Mouse (Mus musculus): ENCODE data around the gene Klhl29. TPM values are rescaled to one million over a fixed set of nuclear protein-coding genes. Genes with fewer than 3 reads are reported as not detected.
A peak's percentile ranks its signal among the peaks of the same experiment; 100 is the strongest.

The Klhl29 gene
- polyA plus RNA-seq, 1 experiment from 2014 or later: 2.8 TPM

DNA sequence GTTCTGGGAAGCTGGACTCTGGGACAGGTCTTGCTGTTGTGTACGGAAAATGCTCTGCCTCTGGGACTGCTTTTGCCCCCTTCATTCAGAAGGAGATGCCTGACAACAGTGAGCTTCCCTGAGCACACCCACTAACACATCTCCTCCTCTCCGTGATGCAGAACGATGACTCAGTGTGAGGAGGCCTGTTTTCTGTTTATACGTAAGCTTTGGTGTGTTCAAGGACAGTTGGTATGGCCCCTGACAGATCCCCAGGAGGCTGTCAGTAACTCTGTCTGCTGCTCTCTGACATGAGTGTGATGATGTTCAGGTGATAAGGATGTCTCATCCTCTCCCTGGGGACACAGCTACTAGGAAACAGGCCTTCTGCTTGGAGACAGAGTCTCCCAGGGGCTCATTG is 193.3 kb downstream of the Klhl29 start:
- H3K9ac ChIP-seq: no peak overlapping the region
- H3K27ac ChIP-seq (replicated peaks): no peak overlapping the region
- H3K4me1 ChIP-seq (replicated peaks): peaks cover 27% of the 10 kb centered on the region
- no peak overlapping the region for H3K4me3 ChIP-seq
- 77% methylated on average over 4 of the region's 4 CpGs for WGBS
- H3K27me3 ChIP-seq: no peaks in the 10 kb centered on the region
- H3K9me3 ChIP-seq: no peaks in the 10 kb centered on the region
- no peaks in the 10 kb centered on the region for H3K36me3 ChIP-seq
- H3K4me2 ChIP-seq: no peak overlapping the region
- 0 out of 2 replicates have a peak, but pooled peaks have one; percentile 16 for ATAC-seq (ENCODE audit: low read depth)

GRCm38 (mm10) chr12:5176716-5177341 is 198.7 kb downstream of the Klhl29 start:
- no peaks in the 10 kb centered on the region for H3K27me3 ChIP-seq
- H3K9ac ChIP-seq: no peak overlapping the region
- no peak overlapping the region for H3K4me3 ChIP-seq
- no peak overlapping the region for H3K4me2 ChIP-seq
- peaks cover 14% of the 10 kb centered on the region for H3K4me1 ChIP-seq (replicated peaks)
- H3K9me3 ChIP-seq: no peaks in the 10 kb centered on the region
- no peak for ATAC-seq (ENCODE audit: low read depth)
- no peak overlapping the region for H3K27ac ChIP-seq (replicated peaks)
- 57% methylated on average over 5 of the region's 5 CpGs for WGBS
- H3K36me3 ChIP-seq: no peaks in the 10 kb centered on the region

DNA sequence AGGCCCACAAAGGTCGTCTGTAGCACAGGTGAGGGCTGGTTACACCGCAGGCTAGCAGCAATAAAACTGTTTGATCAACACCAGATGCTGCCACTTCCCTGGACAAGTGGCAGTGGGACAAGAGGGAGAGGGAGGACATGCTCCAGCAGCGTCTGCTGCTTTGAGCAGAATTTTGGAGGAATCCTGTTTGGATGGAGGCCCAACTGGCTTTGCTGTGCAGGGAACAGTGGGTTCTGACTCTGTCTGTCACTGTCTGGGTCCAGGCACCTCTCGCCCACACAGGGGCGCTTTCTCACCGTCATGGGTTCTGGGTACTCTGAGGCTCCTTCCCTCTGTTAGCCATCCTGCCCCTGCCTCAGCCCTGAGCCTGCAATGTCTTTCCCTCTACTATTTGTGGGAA is 209.3 kb downstream of the Klhl29 start:
- H3K9me3 ChIP-seq: no peaks in the 10 kb centered on the region
- no peaks in the 10 kb centered on the region for H3K27me3 ChIP-seq
- no peak overlapping the region for H3K4me3 ChIP-seq
- H3K27ac ChIP-seq (replicated peaks): no peak overlapping the region
- peaks cover 2% of the 10 kb centered on the region; the same call in 1 of the 2 replicates for H3K4me1 ChIP-seq (replicated peaks)
- no peaks in the 10 kb centered on the region for H3K36me3 ChIP-seq
- H3K9ac ChIP-seq: no peak overlapping the region
- H3K4me2 ChIP-seq: no peak overlapping the region
- peak; percentile 54; the same call in 1 of the 2 replicates for ATAC-seq (ENCODE audit: low read depth)
- WGBS: 46% methylated on average over 6 of the region's 6 CpGs

DNA sequence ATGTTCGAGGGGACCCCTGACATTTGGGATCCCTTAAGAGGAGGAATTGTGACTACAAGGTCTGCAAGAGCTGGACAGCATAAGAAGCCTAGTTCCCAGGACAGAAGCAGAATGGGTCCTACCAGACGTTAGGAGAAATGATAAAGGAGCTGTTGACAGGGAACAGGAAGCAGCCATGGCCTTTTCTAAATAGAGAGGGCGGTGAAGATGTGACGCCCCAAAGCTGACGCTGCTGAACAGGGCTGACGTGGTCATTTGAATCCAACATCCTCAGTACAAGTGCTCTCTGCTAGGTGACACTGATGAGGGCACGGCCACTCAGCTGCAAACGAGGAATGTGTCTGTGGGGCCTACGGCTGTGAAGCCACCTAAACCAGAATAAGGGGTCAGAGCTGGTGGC is 210.1 kb downstream of the Klhl29 start:
- Histone ChIP-seq H3K4me2 (no peak overlapping the region), H3K27me3 (no peaks in the 10 kb centered on the region), H3K9ac (no peak overlapping the region), H3K4me3 (no peak overlapping the region), H3K27ac (replicated peaks) (no peak overlapping the region), H3K9me3 (no peaks in the 10 kb centered on the region), H3K4me1 (replicated peaks) (peaks cover 2% of the 10 kb centered on the region; the same call in 1 of the 2 replicates), H3K36me3 (no peaks in the 10 kb centered on the region)
- no peak for ATAC-seq (ENCODE audit: low read depth)
- WGBS: 76% methylated on average over 9 of the region's 9 CpGs

- H3K9ac ChIP-seq: no peak overlapping the region
- H3K9me3 ChIP-seq: no peaks in the 10 kb centered on the region
- H3K36me3 ChIP-seq: no peaks in the 10 kb centered on the region
- 87% methylated on average over 6 of the region's 6 CpGs for WGBS
- H3K4me1 ChIP-seq (replicated peaks): peaks cover 2% of the 10 kb centered on the region; the same call in 1 of the 2 replicates
- H3K4me2 ChIP-seq: no peak overlapping the region
- no peak for ATAC-seq (ENCODE audit: low read depth)
- H3K27me3 ChIP-seq: no peaks in the 10 kb centered on the region
- H3K4me3 ChIP-seq: no peak overlapping the region
- H3K27ac ChIP-seq (replicated peaks): no peak overlapping the region
Measured at GRCm38 (mm10) chr12:5162672-5163071, 212.8 kb downstream of the Klhl29 start.

DNA sequence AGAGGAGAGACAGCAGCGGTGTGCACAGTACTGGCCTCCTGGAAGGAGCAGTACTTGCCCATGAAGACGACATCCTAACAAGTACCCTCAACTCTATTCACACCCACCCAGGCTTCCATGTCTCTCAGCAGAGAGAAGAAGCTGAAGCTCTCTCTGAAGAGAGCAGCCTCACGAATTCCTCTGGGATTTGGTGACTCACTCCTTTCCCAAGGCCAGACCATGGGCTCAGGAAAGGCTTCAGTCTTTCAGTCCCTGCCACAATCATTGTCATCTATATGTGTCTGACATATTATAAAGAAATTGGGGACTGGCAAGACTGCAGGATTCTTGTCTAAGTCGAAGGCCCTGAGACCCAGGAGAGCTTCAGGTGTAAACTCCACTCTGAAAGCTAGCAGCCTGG is 213.9 kb downstream of the Klhl29 start:
- no peak overlapping the region for H3K9ac ChIP-seq
- H3K36me3 ChIP-seq: no peaks in the 10 kb centered on the region
- no peak for ATAC-seq (ENCODE audit: low read depth)
- 91% methylated on average over 4 of the region's 4 CpGs for WGBS
- no peaks in the 10 kb centered on the region for H3K27me3 ChIP-seq
- H3K9me3 ChIP-seq: no peaks in the 10 kb centered on the region
- H3K4me2 ChIP-seq: no peak overlapping the region
- peaks cover 2% of the 10 kb centered on the region; the same call in 1 of the 2 replicates for H3K4me1 ChIP-seq (replicated peaks)
- no peak overlapping the region for H3K27ac ChIP-seq (replicated peaks)
- H3K4me3 ChIP-seq: no peak overlapping the region

DNA sequence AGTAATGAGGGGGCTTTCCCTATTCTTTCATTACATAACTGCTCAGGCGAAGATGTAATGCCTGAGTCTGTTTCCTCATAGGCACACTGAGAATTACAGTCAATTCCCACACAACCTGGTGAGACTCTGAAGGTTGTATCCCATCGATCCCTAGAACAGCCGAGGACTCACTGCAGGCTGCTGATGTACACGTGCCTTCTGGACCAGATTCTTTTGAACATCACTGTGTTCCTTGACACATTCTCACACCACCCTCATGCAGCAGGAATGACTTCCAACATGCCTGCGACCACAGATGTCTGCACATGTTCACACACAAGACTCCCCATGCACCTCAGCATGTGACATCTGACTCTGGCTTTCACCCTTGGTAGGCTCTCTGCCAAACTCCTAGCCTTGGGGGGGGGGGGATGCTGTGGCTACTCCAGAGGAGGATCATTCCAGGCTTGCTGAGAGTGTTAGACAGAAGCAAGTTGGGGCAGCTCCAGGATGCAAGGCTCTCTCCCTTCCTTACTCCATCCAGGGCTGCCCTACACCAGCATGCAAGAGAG is 217.5 kb downstream of the Klhl29 start:
- no peak for ATAC-seq (ENCODE audit: low read depth)
- Histone ChIP-seq H3K36me3 (no peaks in the 10 kb centered on the region), H3K4me2 (no peak overlapping the region), H3K27ac (replicated peaks) (no peak overlapping the region), H3K9ac (no peak overlapping the region), H3K9me3 (no peaks in the 10 kb centered on the region), H3K27me3 (no peaks in the 10 kb centered on the region), H3K4me1 (replicated peaks) (no peaks in the 10 kb centered on the region), H3K4me3 (no peak overlapping the region)
- WGBS: 86% methylated on average over 5 of the region's 5 CpGs

- Histone ChIP-seq H3K9ac (no peak overlapping the region), H3K4me3 (no peak overlapping the region), H3K9me3 (no peaks in the 10 kb centered on the region), H3K4me1 (replicated peaks) (no peaks in the 10 kb centered on the region), H3K4me2 (no peak overlapping the region), H3K27ac (replicated peaks) (no peak overlapping the region), H3K36me3 (no peaks in the 10 kb centered on the region), H3K27me3 (no peaks in the 10 kb centered on the region)
- no peak for ATAC-seq (ENCODE audit: low read depth)
- 87% methylated on average over 6 of the region's 6 CpGs for WGBS
Measured at GRCm38 (mm10) chr12:5157021-5157681, 218.3 kb downstream of the Klhl29 start.

GRCm38 (mm10) chr12:5155177-5155576 is 220.3 kb downstream of the Klhl29 start:
- Histone ChIP-seq H3K27ac (replicated peaks) (no peak overlapping the region), H3K4me3 (no peak overlapping the region), H3K27me3 (no peaks in the 10 kb centered on the region), H3K9me3 (no peaks in the 10 kb centered on the region), H3K4me1 (replicated peaks) (no peaks in the 10 kb centered on the region), H3K9ac (no peak overlapping the region), H3K36me3 (no peaks in the 10 kb centered on the region), H3K4me2 (no peak overlapping the region)
- ATAC-seq (ENCODE audit: low read depth): no peak
- WGBS: 87% methylated on average over 3 of the region's 3 CpGs

- Histone ChIP-seq H3K36me3 (no peaks in the 10 kb centered on the region), H3K27ac (replicated peaks) (no peak overlapping the region), H3K9me3 (no peaks in the 10 kb centered on the region), H3K4me2 (no peak overlapping the region), H3K4me3 (no peak overlapping the region), H3K4me1 (replicated peaks) (no peaks in the 10 kb centered on the region), H3K27me3 (no peaks in the 10 kb centered on the region), H3K9ac (no peak overlapping the region)
- ATAC-seq (ENCODE audit: low read depth): 0 out of 2 replicates have a peak, but pooled peaks have one; percentile 17
- 17% methylated on average over 10 of the region's 10 CpGs for WGBS
Measured at GRCm38 (mm10) chr12:5151859-5152258, 223.6 kb downstream of the Klhl29 start.

GRCm38 (mm10) chr12:5147346-5148035 is 228.0 kb downstream of the Klhl29 start:
- H3K36me3 ChIP-seq: no peaks in the 10 kb centered on the region
- WGBS: 87% methylated on average over 5 of the region's 5 CpGs
- H3K27me3 ChIP-seq: no peaks in the 10 kb centered on the region
- no peak overlapping the region for H3K9ac ChIP-seq
- H3K27ac ChIP-seq (replicated peaks): no peak overlapping the region
- no peak for ATAC-seq (ENCODE audit: low read depth)
- peaks cover 28% of the 10 kb centered on the region for H3K4me1 ChIP-seq (replicated peaks)
- no peaks in the 10 kb centered on the region for H3K9me3 ChIP-seq
- no peak overlapping the region for H3K4me2 ChIP-seq
- H3K4me3 ChIP-seq: no peak overlapping the region
